Mouse (Mus musculus) midbrain, embryonic 15.5 days (tissue): ENCODE results near the gene Shisa7. TPM values are rescaled to one million over a fixed set of nuclear protein-coding genes. Genes with fewer than 3 reads are reported as not detected.
A peak's percentile ranks its signal among the peaks of the same experiment; 100 is the strongest.
"Not testable (repeated sequence)": the region's sequence is repeated elsewhere in the genome, so short reads cannot be mapped to it uniquely, and the experiment has no call there.

ENCODE experiments used
- ATAC-seq: fragments of 200-750 bp; cut with Nextera tagmentation; replicated peaks from 2 replicates; pipeline ENCODE4 v1.8.0; 2017; ENCODE audit warnings: moderate TSS enrichment
- H3K27ac ChIP-seq: fragments of 300-500 bp; sonication (generic); 2 replicates; pipeline ENCODE4 v1.5.1; 2015; ENCODE audit warnings: mild to moderate bottlenecking, inconsistent platforms
- H3K27me3 ChIP-seq: fragments of 300-500 bp; sonication (generic); replicated peaks from 2 replicates; pipeline ENCODE4 v1.6.1; 2015; ENCODE audit warnings: inconsistent platforms
- H3K36me3 ChIP-seq: fragments of 300-500 bp; sonication (generic); replicated peaks from 2 replicates; pipeline ENCODE4 v1.6.1; 2015; ENCODE audit warnings: inconsistent platforms
- H3K4me1 ChIP-seq: fragments of 300-500 bp; sonication (generic); 2 replicates; pipeline ENCODE4 v1.6.1; 2015; ENCODE audit warnings: inconsistent platforms
- H3K4me2 ChIP-seq: fragments of 300-500 bp; sonication (generic); 2 replicates; pipeline ENCODE4 v1.6.1; 2015; ENCODE audit warnings: inconsistent platforms, mild to moderate bottlenecking, moderate library complexity
- H3K4me3 ChIP-seq: fragments of 300-500 bp; sonication (generic); 2 replicates; pipeline ENCODE4 v1.5.1; 2015; ENCODE audit warnings: mild to moderate bottlenecking, inconsistent platforms
- H3K9ac ChIP-seq: fragments of 300-500 bp; sonication (generic); 2 replicates; pipeline ENCODE4 v1.6.1; 2015; ENCODE audit warnings: mild to moderate bottlenecking, inconsistent platforms
- H3K9me3 ChIP-seq: fragments of 300-500 bp; sonication (generic); 2 replicates; pipeline ENCODE4 v1.6.1; 2016; ENCODE audit warnings: inconsistent platforms
- WGBS: fragments of 180-500 bp; shearing (Covaris S2); methylation state at CpG from one replicate; pipeline ENCODE4 v1.1.7; 2015; ENCODE audit warnings: mixed read lengths; 5-methylcytosine and 5-hydroxymethylcytosine counted together
- polyA plus RNA-seq: library from polyadenylated mRNA; unstranded; fragments of >200 nt; fragmentation: Nextera tagmentation; extraction: Ambion mirVana; gene quantifications from 2 replicates; pipeline ENCODE4 v1.2.1, GENCODE M21; 2015

Gene Shisa7
- polyA plus RNA-seq, 1 experiment from 2014 or later: 16.6 TPM

DNA sequence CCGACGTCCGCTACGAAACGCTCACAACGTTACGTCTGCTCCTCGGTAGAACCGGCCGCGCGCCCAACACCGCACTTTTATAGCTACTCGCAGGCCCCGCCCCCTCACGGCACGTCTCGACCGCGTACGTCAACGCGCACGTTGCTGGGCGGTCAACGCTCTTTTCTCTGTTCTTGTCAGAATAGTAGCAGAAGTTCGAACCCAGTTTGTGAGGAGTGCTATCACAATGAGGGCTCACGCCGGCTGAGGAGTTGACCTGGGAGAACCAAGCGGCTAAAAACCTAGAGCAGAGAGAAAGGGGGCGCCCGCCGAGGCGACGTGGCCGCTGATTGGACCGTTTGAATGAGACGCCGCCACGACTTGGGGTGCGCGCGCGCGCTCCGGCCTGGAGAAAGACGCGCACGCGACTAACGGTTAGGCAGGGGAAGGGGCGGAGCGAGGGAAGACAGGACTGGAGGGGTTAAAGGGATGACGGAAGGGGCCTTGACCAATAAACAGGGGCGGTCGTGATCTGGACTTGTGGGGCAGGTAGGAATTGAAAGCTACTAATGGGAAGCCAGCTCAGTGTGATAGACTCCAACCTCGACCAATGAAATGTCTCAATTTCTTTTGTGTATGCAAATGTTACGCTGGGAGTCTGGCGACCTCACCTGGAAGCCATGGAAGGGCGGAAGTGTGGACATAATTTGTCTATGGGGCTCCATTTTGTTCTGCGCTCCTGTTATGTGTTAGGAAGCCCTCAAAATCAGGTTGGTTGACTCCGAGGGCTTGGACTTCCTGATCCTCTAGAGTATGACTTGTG is 32.0 kb downstream of the Shisa7 start, which contains the start of gene Ube2s:
Gene Ube2s, minus strand, starts transcription at position 288 of the 802 bp plus-strand sequence.
- Histone ChIP-seq H3K4me1 (peaks cover 34% of the 10 kb centered on the region), H3K27me3 (no peaks in the 10 kb centered on the region), H3K4me2 (peak within 1 kb of the TSS; percentile 63), H3K9ac (peak within 1 kb of the TSS; percentile 89), H3K4me3 (peak within 1 kb of the TSS; percentile 90), H3K27ac (peak within 1 kb of the TSS; percentile 96), H3K36me3 (peaks cover 16% of the 10 kb centered on the region; the same call in 1 of the 2 replicates), H3K9me3 (no peaks in the 10 kb centered on the region)
- ATAC-seq: peak; percentile 99
- WGBS: under 1% methylated on average over 62 of the region's 62 CpGs

- Histone ChIP-seq H3K9me3 (no peaks in the 10 kb centered on the region), H3K9ac (peak overlapping the region; percentile 89), H3K4me1 (peaks cover 34% of the 10 kb centered on the region), H3K27me3 (no peaks in the 10 kb centered on the region), H3K36me3 (peaks cover 21% of the 10 kb centered on the region; the same call in 1 of the 2 replicates), H3K4me2 (peak overlapping the region; percentile 63), H3K27ac (peak overlapping the region; percentile 96), H3K4me3 (peak overlapping the region; percentile 90)
- WGBS: under 1% methylated on average over 34 of the region's 36 CpGs
- no peak for ATAC-seq
Measured at GRCm38 (mm10) chr7:4811842-4812302, 32.6 kb downstream of the Shisa7 start.

- WGBS: 34% methylated on average over 10 of the region's 10 CpGs
Measured at GRCm38 (mm10) chr7:4811131-4811530, 33.4 kb downstream of the Shisa7 start.

DNA sequence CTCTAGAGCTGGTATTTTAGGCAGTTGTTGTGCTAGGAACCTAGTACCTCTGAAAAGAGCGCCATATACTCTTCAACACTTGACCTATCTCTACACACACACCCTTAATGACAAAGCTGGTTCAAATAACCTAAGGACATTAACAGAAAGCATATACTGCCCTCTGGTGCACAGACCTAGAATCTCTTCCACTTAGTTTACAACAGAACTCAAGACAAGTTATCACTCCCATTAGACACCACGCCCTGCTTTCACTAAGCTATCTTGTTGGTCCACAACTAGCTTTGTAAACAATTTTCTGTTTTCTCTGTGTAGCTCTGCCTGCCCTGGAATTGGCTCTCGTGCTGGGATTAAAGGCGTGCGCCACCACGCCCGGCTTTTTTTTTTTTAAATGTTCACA is 37.8 kb downstream of the Shisa7 start:
- H3K9ac ChIP-seq: no peak overlapping the region
- ATAC-seq: no peak
- no peak overlapping the region for H3K4me2 ChIP-seq
- peaks cover 22% of the 10 kb centered on the region; the same call in 1 of the 2 replicates for H3K36me3 ChIP-seq
- H3K27me3 ChIP-seq: no peaks in the 10 kb centered on the region
- peaks cover 27% of the 10 kb centered on the region for H3K4me1 ChIP-seq
- H3K9me3 ChIP-seq: no peaks in the 10 kb centered on the region
- WGBS: 90% methylated on average over 7 of the region's 7 CpGs
- H3K27ac ChIP-seq: no peak overlapping the region
- no peak overlapping the region for H3K4me3 ChIP-seq

More at GRCm38 (mm10) chr7:4811131-4811530, 33.4 kb downstream of the Shisa7 start:
- Histone ChIP-seq H3K4me3 (peak overlapping the region; percentile 90), H3K9ac (peak overlapping the region; percentile 89), H3K36me3 (peaks cover 22% of the 10 kb centered on the region; the same call in 1 of the 2 replicates), H3K4me1 (peaks cover 34% of the 10 kb centered on the region), H3K4me2 (peak overlapping the region; percentile 63)
- not testable (repeated sequence) for H3K27me3 ChIP-seq, H3K27ac ChIP-seq, ATAC-seq, H3K9me3 ChIP-seq

DNA sequence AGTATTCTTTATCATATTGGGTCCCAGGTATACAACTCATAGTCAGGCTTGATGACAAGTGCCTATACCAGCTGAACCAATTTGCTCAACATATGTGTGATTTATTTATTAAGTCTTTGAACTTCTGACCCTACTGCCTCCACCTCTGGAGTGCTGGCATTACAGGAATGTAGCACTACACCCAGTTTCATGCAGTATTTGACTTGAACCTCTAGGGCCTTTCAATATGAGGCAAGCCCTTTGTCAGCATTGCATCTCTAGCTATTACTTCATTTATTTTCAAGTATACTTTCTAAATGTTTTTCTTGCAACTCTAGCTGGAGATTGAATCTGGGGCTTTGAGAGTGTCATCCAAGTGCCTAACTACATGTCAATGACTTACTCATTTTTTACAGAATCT is 42.2 kb downstream of the Shisa7 start:
- H3K9ac ChIP-seq: no peak overlapping the region
- no peaks in the 10 kb centered on the region for H3K27me3 ChIP-seq
- ATAC-seq: no peak
- no peak overlapping the region for H3K27ac ChIP-seq
- peaks cover 12% of the 10 kb centered on the region for H3K36me3 ChIP-seq
- H3K4me1 ChIP-seq: no peaks in the 10 kb centered on the region
- H3K4me2 ChIP-seq: no peak overlapping the region
- no peaks in the 10 kb centered on the region for H3K9me3 ChIP-seq
- no peak overlapping the region for H3K4me3 ChIP-seq

- Histone ChIP-seq H3K27ac (0 out of 2 replicates have a peak overlapping the region, but pooled peaks have one; percentile 21), H3K9me3 (no peaks in the 10 kb centered on the region), H3K27me3 (no peaks in the 10 kb centered on the region), H3K4me3 (no peak overlapping the region), H3K36me3 (peaks cover 24% of the 10 kb centered on the region), H3K9ac (no peak overlapping the region), H3K4me2 (no peak overlapping the region), H3K4me1 (peaks cover 15% of the 10 kb centered on the region)
- 74% methylated on average over 7 of the region's 7 CpGs for WGBS
- no peak for ATAC-seq
Measured at GRCm38 (mm10) chr7:4795767-4796433, 48.6 kb downstream of the Shisa7 start.

DNA sequence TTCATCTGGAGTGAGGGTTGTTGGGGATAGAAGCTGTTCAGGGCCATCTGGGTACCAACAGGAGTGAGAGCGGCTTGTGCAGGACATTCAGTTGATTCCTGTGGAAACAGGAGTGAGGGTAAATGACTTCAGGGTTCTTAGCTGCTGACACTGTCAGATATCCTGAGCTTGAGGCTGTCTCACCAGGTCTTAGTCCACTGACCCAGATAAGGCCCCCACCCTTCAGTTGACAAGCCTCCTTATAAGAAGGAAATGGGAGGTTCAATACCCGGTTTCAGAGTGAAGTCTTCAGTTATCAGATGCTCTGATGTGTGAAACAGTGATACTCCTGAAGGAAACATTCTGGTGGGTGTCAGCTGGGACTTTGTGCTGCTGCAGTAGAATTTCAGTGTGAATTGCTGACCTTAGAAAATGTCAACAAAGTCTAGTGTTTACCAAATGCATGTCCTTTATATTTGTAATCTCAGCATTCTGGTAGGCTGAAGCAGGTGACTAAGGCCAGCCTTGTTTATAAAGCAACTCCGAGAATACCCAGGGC is 49.8 kb downstream of the Shisa7 start:
- Histone ChIP-seq H3K4me2 (no peak overlapping the region), H3K9me3 (no peaks in the 10 kb centered on the region), H3K9ac (no peak overlapping the region), H3K27ac (no peak overlapping the region), H3K4me3 (no peak overlapping the region), H3K36me3 (peaks cover 24% of the 10 kb centered on the region), H3K27me3 (no peaks in the 10 kb centered on the region), H3K4me1 (peaks cover 17% of the 10 kb centered on the region)
- no peak for ATAC-seq
- WGBS: 84% methylated on average over 3 of the region's 3 CpGs

DNA sequence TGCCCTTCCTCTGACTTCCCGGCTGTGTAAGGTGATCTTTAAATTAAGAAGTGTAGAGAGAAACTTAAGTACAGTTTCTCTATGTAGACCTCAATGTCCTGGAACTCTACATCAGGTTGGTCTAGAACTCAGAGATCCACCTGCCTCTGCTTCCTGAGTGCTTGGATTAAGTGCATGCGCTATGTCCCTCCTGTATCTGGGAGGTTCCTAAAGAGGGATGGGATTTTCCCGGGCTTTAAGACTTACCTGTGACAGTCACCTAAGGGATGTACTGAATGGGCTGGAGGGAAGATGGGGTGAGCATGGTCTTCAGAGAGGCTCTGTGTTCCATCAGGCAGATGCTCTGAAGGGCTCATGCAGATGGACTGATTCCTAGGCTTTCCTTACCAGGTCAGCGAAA is 50.8 kb downstream of the Shisa7 start:
- Histone ChIP-seq H3K27me3 (no peaks in the 10 kb centered on the region), H3K36me3 (peaks cover 24% of the 10 kb centered on the region), H3K4me2 (peak overlapping the region; percentile 77), H3K4me1 (peaks cover 21% of the 10 kb centered on the region), H3K27ac (peak overlapping the region; percentile 90), H3K4me3 (peak overlapping the region; percentile 92), H3K9me3 (no peaks in the 10 kb centered on the region), H3K9ac (peak overlapping the region; percentile 95)
- WGBS: 50% methylated on average over 4 of the region's 4 CpGs
- no peak for ATAC-seq

DNA sequence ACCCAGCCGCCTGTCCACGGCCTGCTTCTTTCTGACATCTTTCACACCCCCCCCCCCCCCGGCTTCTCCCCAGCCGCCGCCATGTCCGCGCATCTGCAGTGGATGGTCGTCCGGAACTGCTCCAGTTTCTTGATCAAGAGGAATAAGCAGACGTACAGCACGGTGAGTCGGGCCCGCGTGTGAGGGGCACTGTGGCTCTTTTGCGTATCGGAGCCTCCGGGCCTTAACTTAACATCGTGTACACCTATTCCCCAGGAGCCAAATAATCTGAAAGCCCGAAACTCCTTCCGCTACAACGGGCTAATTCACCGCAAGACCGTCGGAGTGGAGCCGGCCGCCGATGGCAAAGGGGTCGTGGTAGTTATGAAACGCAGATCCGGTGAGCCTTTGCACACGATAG is 51.2 kb downstream of the Shisa7 start:
- Histone ChIP-seq H3K4me1 (peaks cover 25% of the 10 kb centered on the region), H3K9ac (peak overlapping the region; percentile 95), H3K4me2 (peak overlapping the region; percentile 77), H3K4me3 (peak overlapping the region; percentile 92), H3K27ac (peak overlapping the region; percentile 90), H3K36me3 (peaks cover 24% of the 10 kb centered on the region)
- H3K9me3 ChIP-seq, H3K27me3 ChIP-seq, ATAC-seq: not testable (repeated sequence)
- under 1% methylated on average over 29 of the region's 31 CpGs for WGBS

- H3K36me3 ChIP-seq: peaks cover 19% of the 10 kb centered on the region
- peak within 1 kb of the TSS; percentile 90 for H3K27ac ChIP-seq
- 2% methylated on average over 54 of the region's 54 CpGs for WGBS
- peak; percentile 89 for ATAC-seq
- H3K4me2 ChIP-seq: peak within 1 kb of the TSS; percentile 77
- H3K4me3 ChIP-seq: peak within 1 kb of the TSS; percentile 92
- H3K4me1 ChIP-seq: peaks cover 26% of the 10 kb centered on the region
- 0 out of 2 replicates have a peak, but pooled peaks cover 2% of the 10 kb centered on the region for H3K27me3 ChIP-seq
- H3K9ac ChIP-seq: peak within 1 kb of the TSS; percentile 95
- no peaks in the 10 kb centered on the region for H3K9me3 ChIP-seq
Measured at GRCm38 (mm10) chr7:4792278-4793212, 52.0 kb downstream of the Shisa7 start, which contains the start of gene Rpl28. TSS of gene Rpl28 (plus strand) at chr7:4792874.

DNA sequence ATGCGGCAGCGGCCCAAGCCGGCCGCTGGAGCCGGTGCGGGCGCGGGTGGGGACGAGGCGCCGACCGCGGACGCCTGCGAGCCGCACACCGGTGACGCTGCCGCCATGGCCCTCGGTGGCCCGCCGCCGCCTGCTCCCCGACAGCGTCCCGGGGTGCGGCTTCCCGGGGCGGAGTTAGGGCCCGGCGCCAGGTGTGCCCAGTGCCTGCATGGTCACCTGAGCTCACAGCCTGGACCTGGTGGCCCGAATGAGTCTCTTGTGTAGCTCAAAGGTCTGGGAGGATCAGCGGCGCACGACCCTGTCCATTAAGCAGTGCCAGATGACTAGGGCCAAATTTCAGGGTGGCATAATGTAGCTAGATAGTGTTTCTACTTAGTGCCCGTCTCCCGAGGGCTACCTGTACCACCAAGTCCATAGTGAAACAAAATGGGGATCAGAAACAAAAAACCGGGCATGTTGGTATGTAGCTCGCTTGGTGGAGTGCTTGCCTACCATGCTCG is 55.0 kb downstream of the Shisa7 start, which contains the start of gene Tmem238:
Gene Tmem238, minus strand, starts transcription at position 221 of the 500 bp plus-strand sequence.
- H3K27me3 ChIP-seq: 0 out of 2 replicates have a peak, but pooled peaks cover 2% of the 10 kb centered on the region
- H3K9me3 ChIP-seq: no peaks in the 10 kb centered on the region
- WGBS: 9% methylated on average over 40 of the region's 40 CpGs
- H3K9ac ChIP-seq: peak within 1 kb of the TSS; percentile 71
- H3K4me3 ChIP-seq: peak within 1 kb of the TSS; percentile 48
- peaks cover 1% of the 10 kb centered on the region; the same call in 1 of the 2 replicates for H3K36me3 ChIP-seq
- peak within 1 kb of the TSS; percentile 84 for H3K4me2 ChIP-seq
- peak within 1 kb of the TSS; percentile 64 for H3K27ac ChIP-seq
- ATAC-seq: peak; percentile 8; the same call in 1 of the 2 replicates
- H3K4me1 ChIP-seq: peaks cover 21% of the 10 kb centered on the region
